Mouse (Mus musculus): ENCODE data around the gene Clint1.
"Not testable (repeated sequence)": the region's sequence is repeated elsewhere in the genome, so short reads cannot be mapped to it uniquely, and the experiment has no call there.

The Clint1 gene

GRCm38 (mm10) chr11:45847548-45847947 is 4.3 kb upstream of the Clint1 start:
- no peak for DNase-seq (ENCODE audit: low read depth, low spot score)

GRCm38 (mm10) chr11:45848253-45848652 is 3.6 kb upstream of the Clint1 start:
- no peak for DNase-seq (ENCODE audit: low read depth, low spot score)

GRCm38 (mm10) chr11:45849203-45849602 is 2.6 kb upstream of the Clint1 start:
- no peak for DNase-seq (ENCODE audit: low read depth, low spot score)

GRCm38 (mm10) chr11:45849859-45850258 is 2.0 kb upstream of the Clint1 start:
- DNase-seq (ENCODE audit: low read depth, low spot score): no peak

- DNase-seq (ENCODE audit: low read depth, low spot score): no peak
These were observed 1.5 kb upstream of the Clint1 start for GRCm38 (mm10) chr11:45850317-45850716.

GRCm38 (mm10) chr11:45852124-45852994 is 508 bp downstream of the Clint1 start:
- peak; percentile 34 for DNase-seq (ENCODE audit: low read depth, low spot score)

- DNase-seq (ENCODE audit: low read depth, low spot score): no peak
These were observed 1.1 kb downstream of the Clint1 start for GRCm38 (mm10) chr11:45852995-45853317.

GRCm38 (mm10) chr11:45853916-45854315 is 2.1 kb downstream of the Clint1 start:
- DNase-seq (ENCODE audit: low read depth, low spot score): no peak

- DNase-seq (ENCODE audit: low read depth, low spot score): no peak
These were observed 2.5 kb downstream of the Clint1 start for GRCm38 (mm10) chr11:45854381-45854780.

- no peak for DNase-seq (ENCODE audit: low read depth, low spot score)
These were observed 3.7 kb downstream of the Clint1 start for GRCm38 (mm10) chr11:45855407-45856148.

GRCm38 (mm10) chr11:45856149-45856516 is 4.3 kb downstream of the Clint1 start:
- DNase-seq (ENCODE audit: low read depth, low spot score): no peak

GRCm38 (mm10) chr11:45861334-45861733 is 9.5 kb downstream of the Clint1 start:
- no peak for DNase-seq (ENCODE audit: low read depth, low spot score)

GRCm38 (mm10) chr11:45864409-45864808 is 12.6 kb downstream of the Clint1 start:
- no peak for DNase-seq (ENCODE audit: low read depth, low spot score)

- DNase-seq (ENCODE audit: low read depth, low spot score): no peak
These were observed 14.0 kb downstream of the Clint1 start for GRCm38 (mm10) chr11:45865861-45866260.

GRCm38 (mm10) chr11:45866534-45866933 is 14.7 kb downstream of the Clint1 start:
- DNase-seq (ENCODE audit: low read depth, low spot score): no peak

GRCm38 (mm10) chr11:45873666-45874065 is 21.8 kb downstream of the Clint1 start:
- no peak for DNase-seq (ENCODE audit: low read depth, low spot score)

GRCm38 (mm10) chr11:45874251-45874650 is 22.4 kb downstream of the Clint1 start:
- no peak for DNase-seq (ENCODE audit: low read depth, low spot score)

GRCm38 (mm10) chr11:45875351-45875935 is 23.6 kb downstream of the Clint1 start:
- DNase-seq (ENCODE audit: low read depth, low spot score): peak; percentile 75

- no peak for DNase-seq (ENCODE audit: low read depth, low spot score)
These were observed 24.2 kb downstream of the Clint1 start for GRCm38 (mm10) chr11:45876036-45876435.

GRCm38 (mm10) chr11:45879366-45879765 is 27.5 kb downstream of the Clint1 start:
- not testable (repeated sequence) for DNase-seq (ENCODE audit: low read depth, low spot score)

- DNase-seq (ENCODE audit: low read depth, low spot score): peak; percentile 67
These were observed 29.3 kb downstream of the Clint1 start for GRCm38 (mm10) chr11:45881026-45881682.

- DNase-seq (ENCODE audit: low read depth, low spot score): no peak
These were observed 29.8 kb downstream of the Clint1 start for GRCm38 (mm10) chr11:45881683-45882068.

Measured in skeletal muscle tissue, adult 2 months (tissue).